Mouse (Mus musculus): ENCODE results near the gene Slc24a3.

Gene Slc24a3

GRCm38 (mm10) chr2:145167664-145168360, at the start of gene Slc24a3:
Gene Slc24a3 (plus strand): TSS chr2:145167754.
- peak; percentile 17 to 61 for DNase-seq (ENCODE audit: low spot score in 2 of 2)

GRCm38 (mm10) chr2:145117762-145118161, 49.8 kb upstream of the Slc24a3 start:
- DNase-seq (ENCODE audit: low spot score in 2 of 2) = no peak

GRCm38 (mm10) chr2:145127747-145128146, 39.8 kb upstream of the Slc24a3 start:
- DNase-seq (ENCODE audit: low spot score in 2 of 2) = no peak

- DNase-seq (ENCODE audit: low spot score in 2 of 2) = no peak
These were observed 30.8 kb upstream of the Slc24a3 start for GRCm38 (mm10) chr2:145136625-145137291.

GRCm38 (mm10) chr2:145150407-145150806, 17.1 kb upstream of the Slc24a3 start:
- DNase-seq (ENCODE audit: low spot score in 2 of 2) = no peak

GRCm38 (mm10) chr2:145150821-145151220, 16.7 kb upstream of the Slc24a3 start:
- DNase-seq (ENCODE audit: low spot score in 2 of 2) = no peak

- no peak for DNase-seq (ENCODE audit: low spot score in 2 of 2)
These were observed 15.3 kb upstream of the Slc24a3 start for GRCm38 (mm10) chr2:145152281-145152680.

GRCm38 (mm10) chr2:145158972-145159371, 8.6 kb upstream of the Slc24a3 start:
- DNase-seq (ENCODE audit: low spot score in 2 of 2) = no peak

- DNase-seq (ENCODE audit: low spot score in 2 of 2) = peak; percentile 40 to 75
These were observed 6.4 kb upstream of the Slc24a3 start for GRCm38 (mm10) chr2:145161046-145161700.

GRCm38 (mm10) chr2:145164086-145164485, 3.5 kb upstream of the Slc24a3 start:
- DNase-seq (ENCODE audit: low spot score in 2 of 2) = no peak

- no peak for DNase-seq (ENCODE audit: low spot score in 2 of 2)
These were observed 3.0 kb upstream of the Slc24a3 start for GRCm38 (mm10) chr2:145164562-145164961.

GRCm38 (mm10) chr2:145165076-145165475, 2.5 kb upstream of the Slc24a3 start:
- DNase-seq (ENCODE audit: low spot score in 2 of 2) = no peak

- DNase-seq (ENCODE audit: low spot score in 2 of 2) = no peak
These were observed 1.7 kb upstream of the Slc24a3 start for GRCm38 (mm10) chr2:145165854-145166253.

GRCm38 (mm10) chr2:145167051-145167663, 397 bp upstream of the Slc24a3 start:
- peak; percentile 12 to 43 for DNase-seq (ENCODE audit: low spot score in 2 of 2)

GRCm38 (mm10) chr2:145168405-145168971, 934 bp downstream of the Slc24a3 start:
- DNase-seq (ENCODE audit: low spot score in 2 of 2) = no peak

GRCm38 (mm10) chr2:145172978-145173655, 5.6 kb downstream of the Slc24a3 start:
- no peak for DNase-seq (ENCODE audit: low spot score in 2 of 2)

GRCm38 (mm10) chr2:145175036-145175435, 7.5 kb downstream of the Slc24a3 start:
- no peak for DNase-seq (ENCODE audit: low spot score in 2 of 2)

GRCm38 (mm10) chr2:145182410-145182809, 14.9 kb downstream of the Slc24a3 start:
- no peak for DNase-seq (ENCODE audit: low spot score in 2 of 2)

- no peak for DNase-seq (ENCODE audit: low spot score in 2 of 2)
These were observed 21.3 kb downstream of the Slc24a3 start for GRCm38 (mm10) chr2:145188828-145189227.

- DNase-seq (ENCODE audit: low spot score in 2 of 2) = no peak
These were observed 28.5 kb downstream of the Slc24a3 start for GRCm38 (mm10) chr2:145196043-145196442.

GRCm38 (mm10) chr2:145196501-145197042, 29.0 kb downstream of the Slc24a3 start:
- no peak for DNase-seq (ENCODE audit: low spot score in 2 of 2)
